Mouse (Mus musculus) inflammation-experienced regulatory T-cells, adult 16 weeks (primary cell): ENCODE measurements around the gene Trpc4. TPM values are rescaled to one million over a fixed set of nuclear protein-coding genes. Genes with fewer than 3 reads are reported as not detected.

Experiments used
- polyA plus RNA-seq: library from polyadenylated mRNA; unstranded; fragments of 100-300 nt; shearing (Covaris generic); gene quantifications from one replicate; pipeline ENCODE4 v1.2.1, GENCODE M21; 2017

Gene Trpc4
- polyA plus RNA-seq = not detected

DNA sequence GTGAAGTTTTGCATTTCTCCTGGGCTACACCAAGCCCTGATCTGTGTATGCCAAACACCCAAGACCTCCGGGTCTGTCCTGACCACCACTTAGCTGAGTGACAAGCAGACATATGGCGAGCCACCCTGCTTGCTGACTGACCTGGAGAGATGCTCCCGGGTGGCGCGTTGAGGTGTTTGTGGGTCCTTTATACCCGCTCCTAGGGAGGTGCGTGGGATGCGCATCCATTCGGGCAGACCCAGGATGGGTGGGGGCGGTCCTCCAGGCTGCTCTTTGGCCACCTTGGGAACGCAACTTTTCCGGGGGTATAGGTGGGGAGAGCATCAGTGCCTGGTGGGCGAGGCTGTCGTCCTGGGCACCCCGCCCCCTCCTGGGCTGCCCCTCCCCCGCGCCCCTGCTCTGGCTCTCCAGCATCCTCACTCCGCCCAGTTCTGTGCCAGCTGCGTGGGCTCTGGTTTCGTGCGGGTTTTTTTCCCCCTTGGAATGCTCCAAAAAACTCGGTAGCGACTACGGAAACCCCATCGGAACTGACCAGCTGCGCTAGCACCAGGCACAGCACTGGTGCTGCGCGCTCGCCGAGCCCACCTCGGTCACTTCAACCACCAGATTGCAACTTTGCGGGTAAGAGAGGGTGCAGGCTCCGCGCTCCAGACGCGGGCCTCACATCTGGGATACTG is at the start of gene Trpc4:
Gene Trpc4 (plus strand): TSS at position 397 of the 677 bp plus-strand sequence.

GRCm38 (mm10) chr3:54360897-54361296 is 205.1 kb downstream of the Trpc4 start, which contains the start of gene Postn:
Postn (plus strand) TSS chr3:54361109.

Other genes starting within 250 kb of the Trpc4 start
- 0.24 TPM for gene Postn, start 205.1 kb downstream of the Trpc4 start, polyA plus RNA-seq